Mouse (Mus musculus): ENCODE measurements around the gene Dtnbp1. TPM values are rescaled to one million over a fixed set of nuclear protein-coding genes. Genes with fewer than 3 reads are reported as not detected.

The Dtnbp1 gene
- polyA plus RNA-seq (2012; ENCODE audit: insufficient read depth, insufficient read length, missing spikeins) = 110 and 136 TPM in 2 replicates

DNA sequence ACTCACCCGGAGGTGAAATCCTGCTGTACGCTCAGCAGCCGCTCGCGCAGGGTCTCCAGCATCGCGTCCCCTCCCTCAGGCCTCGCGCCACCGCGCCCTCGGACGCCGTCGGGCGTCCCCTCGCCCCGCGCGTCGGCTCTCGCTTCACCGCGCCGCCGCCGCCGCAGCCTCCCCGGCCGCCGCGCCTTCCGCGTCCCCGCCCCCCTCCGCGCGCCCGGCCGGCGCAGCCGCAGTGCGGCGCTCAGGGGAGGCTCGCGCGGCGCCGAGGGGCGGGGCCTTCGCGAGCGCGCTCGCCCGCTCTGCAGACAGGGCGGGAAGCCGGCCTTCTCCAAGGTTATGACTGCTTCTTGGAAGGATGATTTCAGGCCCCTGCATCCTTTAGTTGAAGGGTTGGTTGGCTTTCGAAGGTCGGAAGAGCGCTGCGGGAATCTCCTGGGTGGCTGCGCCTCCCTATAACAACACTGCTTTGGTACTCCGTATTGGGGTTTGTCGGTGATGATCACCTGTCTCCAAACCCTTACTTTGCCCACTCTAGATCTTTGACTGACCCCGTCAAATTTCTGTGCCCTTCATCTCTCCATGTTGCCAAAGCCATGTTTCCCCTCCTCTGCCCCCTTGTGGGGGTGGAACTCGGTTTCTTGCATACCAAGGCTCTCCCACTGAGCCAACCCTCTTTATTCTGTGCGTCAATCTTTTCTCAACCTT lies at the start of gene Dtnbp1:
Dtnbp1 (minus strand) TSS at position 237 of the 705 bp plus-strand sequence.
- H3K4me1 ChIP-seq (ENCODE audit: control insufficient read depth, insufficient read depth, insufficient read length, low read length) = 0 out of 2 replicates have a peak, but pooled peaks cover 5% of the 10 kb centered on the region
- H3K4me3 ChIP-seq (ENCODE audit: insufficient read depth, low read depth, low read length) = peak within 1 kb of the TSS; percentile 83
- peak within 1 kb of the TSS; percentile 88 for H3K27ac ChIP-seq (replicated peaks; ENCODE audit: low read depth, low read length)

DNA sequence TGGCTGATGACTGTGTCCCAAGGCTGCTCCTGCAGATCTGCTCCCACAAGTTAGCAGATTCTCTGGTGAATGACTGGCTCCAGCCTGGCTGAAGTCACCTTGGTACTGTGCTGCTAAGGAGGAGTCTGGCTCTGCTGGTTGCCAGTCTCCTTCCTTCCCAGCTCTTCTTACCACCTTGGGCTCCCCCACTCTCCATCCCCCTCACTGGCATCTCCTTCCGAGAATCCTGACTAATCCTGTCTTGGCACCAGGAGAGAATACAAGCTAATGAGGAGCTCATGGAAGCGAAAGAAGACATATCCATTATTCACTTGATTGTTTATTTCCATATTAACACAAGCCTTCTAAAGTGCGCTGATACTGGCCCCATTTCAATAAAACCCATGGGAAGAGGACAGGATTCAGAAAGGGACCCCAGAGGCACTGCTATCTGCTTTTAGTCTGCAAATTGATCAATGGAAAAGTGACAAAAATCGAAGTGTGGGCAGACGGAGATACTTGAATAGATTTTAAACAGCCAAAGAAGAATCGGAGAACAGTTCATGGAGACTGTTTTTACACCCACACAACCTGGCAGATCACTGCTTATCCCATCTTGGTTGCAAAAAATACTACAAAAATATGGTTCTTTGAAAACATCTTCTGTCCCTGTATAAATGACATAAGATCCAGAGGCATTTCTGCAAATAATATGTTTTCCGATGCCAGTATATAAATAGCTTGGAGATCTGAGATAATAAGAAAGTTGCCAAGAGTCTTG lies 47.5 kb upstream of the Dtnbp1 start:
- H3K4me3 ChIP-seq (ENCODE audit: insufficient read depth, low read depth, low read length) = no peak overlapping the region
- no peaks in the 10 kb centered on the region for H3K4me1 ChIP-seq (ENCODE audit: control insufficient read depth, insufficient read depth, insufficient read length, low read length)
- H3K27ac ChIP-seq (replicated peaks; ENCODE audit: low read depth, low read length) = no peak overlapping the region

DNA sequence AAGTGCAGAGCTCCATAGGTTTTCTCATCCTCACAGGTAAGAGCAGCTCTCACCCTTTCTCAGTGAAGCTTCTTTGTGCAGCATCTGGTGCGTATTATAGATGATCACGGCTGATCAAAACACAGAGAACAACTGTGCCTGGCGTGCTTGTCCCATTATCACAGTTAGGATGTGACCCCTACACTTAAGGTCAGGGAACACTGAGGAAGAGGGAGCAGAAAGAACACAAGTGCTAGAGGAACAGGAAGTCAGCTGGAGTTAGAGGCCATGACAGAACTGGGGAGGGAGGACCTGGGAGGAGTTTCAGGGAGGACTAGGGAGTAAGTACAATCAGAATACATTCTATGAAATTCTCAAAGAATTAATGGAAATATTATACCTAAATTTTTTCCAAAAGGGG lies 41.5 kb upstream of the Dtnbp1 start:
- Histone ChIP-seq H3K4me1 (ENCODE audit: control insufficient read depth, insufficient read depth, insufficient read length, low read length) (no peaks in the 10 kb centered on the region), H3K27ac (replicated peaks; ENCODE audit: low read depth, low read length) (no peak overlapping the region), H3K4me3 (ENCODE audit: insufficient read depth, low read depth, low read length) (no peak overlapping the region)

DNA sequence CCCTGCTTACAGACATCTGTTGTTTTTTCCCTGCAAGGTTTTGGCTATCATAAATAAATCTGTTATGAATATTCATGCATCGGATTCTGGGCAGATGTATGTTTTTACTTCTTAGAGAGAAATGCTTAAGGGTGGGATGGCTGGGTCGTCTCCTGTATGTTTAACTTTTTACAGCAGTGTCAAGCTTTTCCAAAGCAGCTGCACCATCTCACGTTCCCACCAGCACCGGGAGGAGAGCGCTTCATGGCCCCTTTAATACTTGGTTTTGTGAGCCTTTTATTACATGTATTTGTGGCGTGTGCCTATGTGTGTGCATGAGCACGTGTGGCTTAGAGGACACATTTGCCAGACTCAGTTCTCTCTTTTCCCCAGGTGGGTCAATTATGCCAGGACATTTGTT lies 38.8 kb upstream of the Dtnbp1 start:
- H3K4me1 ChIP-seq (ENCODE audit: control insufficient read depth, insufficient read depth, insufficient read length, low read length) = no peaks in the 10 kb centered on the region
- no peak overlapping the region for H3K4me3 ChIP-seq (ENCODE audit: insufficient read depth, low read depth, low read length)
- no peak overlapping the region for H3K27ac ChIP-seq (replicated peaks; ENCODE audit: low read depth, low read length)

DNA sequence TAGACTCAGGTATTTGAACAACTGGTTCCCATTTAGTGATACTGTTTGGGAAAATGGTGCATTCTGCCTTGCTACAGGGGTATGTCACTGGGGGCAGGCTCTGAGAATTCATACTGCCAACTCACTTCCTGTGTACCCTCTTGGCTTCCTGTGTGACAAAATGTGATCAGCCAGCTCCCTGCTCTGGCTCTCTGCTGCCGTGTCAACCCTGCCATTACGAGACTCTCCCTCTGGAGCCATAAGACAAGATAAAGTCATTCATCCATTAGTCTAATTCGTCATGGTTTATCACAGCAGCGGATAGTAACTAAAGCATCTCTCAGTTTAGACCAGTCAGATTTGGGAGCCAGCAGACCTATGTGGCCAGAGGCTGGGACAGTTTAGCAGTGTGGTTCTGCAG lies 38.2 kb upstream of the Dtnbp1 start:
- Histone ChIP-seq H3K27ac (replicated peaks; ENCODE audit: low read depth, low read length) (no peak overlapping the region), H3K4me3 (ENCODE audit: insufficient read depth, low read depth, low read length) (no peak overlapping the region)

DNA sequence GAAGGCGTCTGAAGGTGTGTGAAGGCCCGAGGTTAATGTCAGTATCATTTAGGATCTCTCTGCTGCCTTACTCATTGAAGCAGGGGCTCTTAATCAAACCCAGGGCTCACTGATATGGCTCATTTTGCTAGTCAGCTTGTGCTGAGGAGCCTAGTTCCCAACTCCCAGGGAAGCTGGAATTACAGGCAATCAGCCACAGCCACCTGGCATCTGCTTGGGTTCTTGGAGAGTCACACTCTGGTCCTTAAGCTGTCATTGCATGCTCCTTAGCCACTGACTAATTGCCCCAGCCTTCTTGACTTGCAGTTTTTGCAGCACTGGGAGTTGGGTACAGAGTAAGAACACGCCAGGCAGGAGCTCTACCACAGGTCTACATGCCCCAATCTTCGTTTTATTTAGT lies 34.5 kb upstream of the Dtnbp1 start:
- H3K4me3 ChIP-seq (ENCODE audit: insufficient read depth, low read depth, low read length) = no peak overlapping the region
- no peak overlapping the region for H3K27ac ChIP-seq (replicated peaks; ENCODE audit: low read depth, low read length)
- no peaks in the 10 kb centered on the region for H3K4me1 ChIP-seq (ENCODE audit: control insufficient read depth, insufficient read depth, insufficient read length, low read length)

More for the DNA sequence above, 38.2 kb upstream of the Dtnbp1 start:
- H3K4me1 ChIP-seq (ENCODE audit: control insufficient read depth, insufficient read depth, insufficient read length, low read length) = no peaks in the 10 kb centered on the region

DNA sequence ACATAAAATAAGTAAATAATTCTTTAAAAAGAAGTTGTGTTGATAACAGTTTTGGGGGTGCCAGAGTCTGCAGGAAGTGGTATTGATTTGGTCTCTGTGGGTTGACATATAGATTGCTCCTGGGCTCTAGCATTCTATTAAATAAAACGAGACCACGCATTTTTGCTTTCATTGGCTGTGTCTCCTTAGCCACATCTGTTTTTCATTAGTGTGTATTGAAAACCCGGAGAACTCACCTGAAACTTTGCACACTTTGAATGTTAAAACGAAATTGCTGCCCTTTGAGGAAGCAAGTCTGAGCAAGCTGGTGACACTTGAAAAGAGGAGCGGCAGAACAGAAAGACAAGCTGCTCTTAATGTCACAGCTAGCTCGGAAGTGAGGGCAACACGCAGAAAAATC lies 32.8 kb upstream of the Dtnbp1 start:
- Histone ChIP-seq H3K4me1 (ENCODE audit: control insufficient read depth, insufficient read depth, insufficient read length, low read length) (no peaks in the 10 kb centered on the region), H3K27ac (replicated peaks; ENCODE audit: low read depth, low read length) (no peak overlapping the region), H3K4me3 (ENCODE audit: insufficient read depth, low read depth, low read length) (no peak overlapping the region)

DNA sequence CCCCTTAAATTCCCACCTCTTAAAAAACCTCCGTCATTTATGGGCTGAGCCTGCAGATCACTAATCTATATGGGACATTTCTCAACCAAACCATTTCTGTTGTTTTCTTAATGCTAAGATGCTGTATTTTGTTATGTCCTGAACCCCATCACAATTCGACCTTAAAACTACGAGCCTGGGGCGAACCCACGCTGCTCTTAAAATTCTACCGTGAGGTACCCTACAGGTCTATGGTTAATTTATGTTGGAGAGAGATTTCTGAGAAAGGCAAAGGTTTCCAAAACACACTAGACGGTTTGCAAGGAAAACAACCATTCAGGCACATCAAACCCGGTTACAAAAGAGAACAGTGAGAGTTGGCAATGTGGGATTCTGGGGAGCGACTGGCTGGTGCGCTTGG lies 31.4 kb upstream of the Dtnbp1 start:
- H3K27ac ChIP-seq (replicated peaks; ENCODE audit: low read depth, low read length) = no peak overlapping the region
- no peaks in the 10 kb centered on the region for H3K4me1 ChIP-seq (ENCODE audit: control insufficient read depth, insufficient read depth, insufficient read length, low read length)
- H3K4me3 ChIP-seq (ENCODE audit: insufficient read depth, low read depth, low read length) = no peak overlapping the region

DNA sequence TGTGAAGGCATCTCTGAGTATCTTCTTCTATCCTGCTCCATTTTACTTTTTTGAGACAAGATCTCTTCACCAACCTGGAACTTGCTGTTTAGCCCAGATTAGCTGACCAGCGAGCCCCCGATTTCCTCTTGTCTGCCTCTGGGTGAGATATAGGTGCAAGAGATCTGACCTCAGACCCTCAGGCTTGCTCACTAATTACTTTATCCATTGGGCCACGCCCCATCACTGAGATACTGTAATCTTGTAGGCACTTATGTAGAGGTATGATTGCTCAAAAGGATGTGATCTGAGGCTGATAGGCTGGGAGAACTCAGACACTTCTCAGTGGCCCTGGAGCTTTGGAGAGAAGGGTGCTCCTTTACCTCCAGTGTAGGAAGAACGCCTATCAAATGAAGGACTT lies 30.5 kb upstream of the Dtnbp1 start:
- Histone ChIP-seq H3K4me1 (ENCODE audit: control insufficient read depth, insufficient read depth, insufficient read length, low read length) (no peaks in the 10 kb centered on the region), H3K4me3 (ENCODE audit: insufficient read depth, low read depth, low read length) (no peak overlapping the region), H3K27ac (replicated peaks; ENCODE audit: low read depth, low read length) (no peak overlapping the region)

DNA sequence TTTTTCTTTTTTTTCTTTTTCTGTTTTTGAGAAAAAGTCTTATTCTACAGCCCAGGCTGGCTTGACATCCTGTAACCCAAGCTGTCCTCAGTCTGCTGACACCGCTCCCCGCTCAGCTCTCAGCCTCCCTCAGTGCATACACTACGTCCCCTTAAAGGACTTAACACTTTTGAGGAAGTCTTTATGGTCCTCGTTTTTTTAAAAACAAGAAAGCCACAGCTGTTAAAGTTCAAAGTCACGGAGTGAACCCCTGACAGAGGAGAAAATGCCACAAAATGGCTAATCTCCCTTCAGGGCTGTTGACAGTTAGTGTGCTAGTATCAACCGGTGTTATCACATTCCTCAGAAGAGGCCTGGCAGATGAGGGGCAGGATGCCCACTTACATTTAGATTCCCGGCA lies 29.8 kb upstream of the Dtnbp1 start:
- Histone ChIP-seq H3K27ac (replicated peaks; ENCODE audit: low read depth, low read length) (no peak overlapping the region), H3K4me3 (ENCODE audit: insufficient read depth, low read depth, low read length) (no peak overlapping the region), H3K4me1 (ENCODE audit: control insufficient read depth, insufficient read depth, insufficient read length, low read length) (no peaks in the 10 kb centered on the region)

DNA sequence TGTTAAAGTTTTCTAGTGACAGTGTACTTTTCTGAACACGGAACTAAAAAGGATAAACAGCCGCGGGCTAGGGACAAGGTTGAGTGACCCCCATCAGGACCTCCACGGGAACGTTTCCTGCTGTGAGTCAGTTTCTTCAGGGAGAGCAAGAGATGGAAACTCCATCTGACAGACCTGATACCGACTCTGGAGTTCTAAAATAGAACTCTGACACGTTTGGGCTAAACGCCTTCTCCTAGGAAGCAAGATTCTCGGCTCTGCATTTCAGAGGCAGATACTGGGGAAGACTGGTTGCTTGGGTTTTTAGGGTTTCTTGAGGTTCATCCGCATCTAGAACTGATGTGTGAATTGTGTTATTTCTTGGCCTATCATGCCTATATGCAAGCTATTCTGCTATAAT lies 29.4 kb upstream of the Dtnbp1 start:
- no peak overlapping the region for H3K27ac ChIP-seq (replicated peaks; ENCODE audit: low read depth, low read length)
- H3K4me1 ChIP-seq (ENCODE audit: control insufficient read depth, insufficient read depth, insufficient read length, low read length) = no peaks in the 10 kb centered on the region
- no peak overlapping the region for H3K4me3 ChIP-seq (ENCODE audit: insufficient read depth, low read depth, low read length)

DNA sequence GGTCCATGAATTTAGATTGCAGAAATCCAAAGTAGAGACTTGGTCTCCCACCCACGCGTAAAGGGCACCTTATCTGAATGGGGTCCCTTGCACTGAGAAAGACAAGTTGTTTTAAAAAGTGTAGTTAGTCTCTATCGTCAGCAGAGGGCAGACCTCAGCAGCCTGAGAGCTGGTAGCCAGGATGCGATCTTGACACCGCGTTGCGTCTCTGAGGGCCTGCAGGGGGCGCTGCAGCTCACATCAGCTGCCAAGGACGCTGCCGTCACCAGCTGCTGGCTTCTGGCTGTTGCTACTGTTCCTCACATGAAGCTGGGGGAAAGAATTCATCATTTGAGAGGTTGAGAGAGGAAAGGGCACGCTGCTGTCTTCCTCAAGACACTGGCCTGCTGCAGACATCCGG lies 28.9 kb upstream of the Dtnbp1 start:
- Histone ChIP-seq H3K4me1 (ENCODE audit: control insufficient read depth, insufficient read depth, insufficient read length, low read length) (no peaks in the 10 kb centered on the region), H3K4me3 (ENCODE audit: insufficient read depth, low read depth, low read length) (no peak overlapping the region), H3K27ac (replicated peaks; ENCODE audit: low read depth, low read length) (no peak overlapping the region)

DNA sequence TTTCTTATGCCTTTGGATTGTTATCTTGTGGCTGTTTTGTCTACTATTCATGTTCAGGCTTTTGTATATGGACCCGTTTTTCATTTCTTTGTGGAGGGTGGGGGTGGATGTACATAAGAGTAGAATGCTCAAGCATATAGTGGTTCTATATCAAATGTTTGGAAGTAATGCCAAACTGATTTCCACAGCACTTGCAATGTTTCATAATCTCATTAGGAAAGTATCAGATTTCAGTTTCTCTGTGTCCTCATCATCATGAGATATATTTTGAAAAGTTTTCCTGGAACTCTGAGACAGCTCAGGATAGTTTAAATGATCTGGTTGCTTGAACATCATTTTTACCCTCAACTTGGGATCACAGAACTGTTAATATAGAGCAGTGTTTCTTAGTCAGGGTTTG lies 27.8 kb upstream of the Dtnbp1 start:
- H3K4me1 ChIP-seq (ENCODE audit: control insufficient read depth, insufficient read depth, insufficient read length, low read length) = 0 out of 2 replicates have a peak, but pooled peaks cover under 1% of the 10 kb centered on the region

DNA sequence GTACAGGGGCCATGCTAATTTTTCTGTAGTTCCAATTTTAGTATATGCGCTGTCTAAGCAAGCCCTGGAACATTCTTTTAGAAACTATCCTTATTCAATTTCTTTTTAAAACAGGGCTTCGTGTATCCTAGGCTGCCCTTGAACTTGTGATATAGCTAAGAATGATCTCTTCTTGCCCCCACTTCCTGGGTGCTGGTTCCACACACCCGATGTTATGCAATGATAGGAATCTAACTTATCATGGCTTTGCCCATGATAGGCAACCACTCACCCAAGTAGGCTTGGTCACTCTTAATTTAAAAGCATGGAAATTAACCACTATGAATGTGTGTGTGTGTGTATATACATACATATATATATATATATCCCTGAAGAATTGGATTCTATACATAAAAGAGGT lies 24.3 kb upstream of the Dtnbp1 start:
- Histone ChIP-seq H3K27ac (replicated peaks; ENCODE audit: low read depth, low read length) (no peak overlapping the region), H3K4me3 (ENCODE audit: insufficient read depth, low read depth, low read length) (no peak overlapping the region), H3K4me1 (ENCODE audit: control insufficient read depth, insufficient read depth, insufficient read length, low read length) (0 out of 2 replicates have a peak, but pooled peaks cover 2% of the 10 kb centered on the region)

More for the DNA sequence above, 27.8 kb upstream of the Dtnbp1 start:
- no peak overlapping the region for H3K27ac ChIP-seq (replicated peaks; ENCODE audit: low read depth, low read length)
- H3K4me3 ChIP-seq (ENCODE audit: insufficient read depth, low read depth, low read length) = no peak overlapping the region

DNA sequence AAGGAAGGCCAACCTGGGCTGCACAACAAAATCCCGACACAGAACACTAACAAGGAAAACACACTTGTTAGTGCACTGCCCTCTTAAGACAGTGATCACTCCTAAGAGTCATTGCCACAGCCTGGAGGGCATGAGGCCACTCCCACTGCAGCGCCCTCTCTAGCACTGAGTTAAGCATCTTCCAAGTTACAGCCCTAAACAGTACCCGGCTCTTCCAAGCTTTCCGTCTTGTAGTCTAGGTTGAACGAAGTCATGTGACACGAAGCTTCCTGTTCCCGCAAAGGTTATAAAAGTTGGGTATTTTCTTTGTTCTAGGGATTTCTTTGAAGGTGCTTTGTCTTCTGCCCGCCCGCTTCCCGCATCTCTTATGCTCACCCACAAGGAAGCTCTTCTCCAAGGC lies 22.9 kb upstream of the Dtnbp1 start:
- H3K4me1 ChIP-seq (ENCODE audit: control insufficient read depth, insufficient read depth, insufficient read length, low read length) = 0 out of 2 replicates have a peak, but pooled peaks cover 2% of the 10 kb centered on the region
- H3K4me3 ChIP-seq (ENCODE audit: insufficient read depth, low read depth, low read length) = no peak overlapping the region
- H3K27ac ChIP-seq (replicated peaks; ENCODE audit: low read depth, low read length) = no peak overlapping the region
